Mouse (Mus musculus) limb, embryonic 12.5 days (tissue): ENCODE results near the gene Cdkl2. TPM values are rescaled to one million over a fixed set of nuclear protein-coding genes. Genes with fewer than 3 reads are reported as not detected.

Experiments
- ATAC-seq: fragments of 200-750 bp; cut with Nextera tagmentation; 2 replicates; pipeline ENCODE4 v1.8.0; 2017; ENCODE audit warnings: low read depth, moderate TSS enrichment; ENCODE audit not compliant: insufficient number of reproducible peaks, insufficient read depth, low FRiP score, low TSS enrichment
- H3K27ac ChIP-seq: fragments of 300-500 bp; sonication (generic); 2 replicates; pipeline ENCODE4 v1.5.1; 2016; ENCODE audit warnings: mild to moderate bottlenecking, moderate library complexity
- H3K27me3 ChIP-seq: fragments of 300-500 bp; sonication (generic); 2 replicates; pipeline ENCODE4 v1.6.1; 2016; ENCODE audit warnings: mild to moderate bottlenecking, moderate library complexity
- H3K36me3 ChIP-seq: fragments of 300-500 bp; sonication (generic); 2 replicates; pipeline ENCODE4 v1.6.1; 2016; ENCODE audit warnings: mild to moderate bottlenecking, moderate library complexity
- H3K4me1 ChIP-seq: fragments of 300-500 bp; sonication (generic); replicated peaks from 2 replicates; pipeline ENCODE4 v1.6.1; 2016
- H3K4me2 ChIP-seq: fragments of 300-500 bp; sonication (generic); 2 replicates; pipeline ENCODE4 v1.6.1; 2016; ENCODE audit warnings: mild to moderate bottlenecking, moderate library complexity
- H3K4me3 ChIP-seq: fragments of 300-500 bp; sonication (generic); replicated peaks from 2 replicates; pipeline ENCODE4 v1.5.1; 2016; ENCODE audit warnings: mild to moderate bottlenecking
- H3K9ac ChIP-seq: fragments of 300-500 bp; sonication (generic); replicated peaks from 2 replicates; pipeline ENCODE4 v1.6.1; 2016; ENCODE audit warnings: mild to moderate bottlenecking, moderate library complexity
- H3K9me3 ChIP-seq: fragments of 300-500 bp; sonication (generic); 2 replicates; pipeline ENCODE4 v1.6.1; 2016; ENCODE audit warnings: mild to moderate bottlenecking, moderate library complexity
- WGBS: fragments of 180-500 bp; shearing (Covaris S2); methylation state at CpG from one replicate; pipeline ENCODE4 v1.1.7; 2016; 5-methylcytosine and 5-hydroxymethylcytosine counted together
- polyA plus RNA-seq: library from polyadenylated mRNA; unstranded; fragments of >200 nt; fragmentation: Nextera tagmentation; extraction: Ambion mirVana; gene quantifications from 2 replicates; pipeline ENCODE4 v1.2.1, GENCODE M21; 2016

The Cdkl2 gene
- polyA plus RNA-seq, 1 experiment from 2014 or later, result 0.36 TPM

- H3K9ac ChIP-seq, result no peak overlapping the region
- no peak overlapping the region for H3K4me3 ChIP-seq
- no peak overlapping the region for H3K27ac ChIP-seq
- no peak overlapping the region for H3K4me2 ChIP-seq
- H3K36me3 ChIP-seq, result no peaks in the 10 kb centered on the region
- H3K4me1 ChIP-seq, result no peaks in the 10 kb centered on the region
- ATAC-seq, result no peak
- WGBS, result 83% methylated on average over 6 of the region's 6 CpGs
- H3K9me3 ChIP-seq, result no peaks in the 10 kb centered on the region
- H3K27me3 ChIP-seq, result no peaks in the 10 kb centered on the region
These were observed 52.3 kb downstream of the Cdkl2 start for GRCm38 (mm10) chr5:91991191-91991937.

GRCm38 (mm10) chr5:91989261-91989660 lies 54.4 kb downstream of the Cdkl2 start:
- no peak overlapping the region for H3K4me3 ChIP-seq
- H3K27ac ChIP-seq, result no peak overlapping the region
- no peaks in the 10 kb centered on the region for H3K9me3 ChIP-seq
- no peaks in the 10 kb centered on the region for H3K4me1 ChIP-seq
- no peaks in the 10 kb centered on the region for H3K36me3 ChIP-seq
- no peaks in the 10 kb centered on the region for H3K27me3 ChIP-seq
- ATAC-seq, result no peak
- H3K9ac ChIP-seq, result no peak overlapping the region
- no peak overlapping the region for H3K4me2 ChIP-seq
- WGBS, result 85% methylated on average over 9 of the region's 9 CpGs

- Histone ChIP-seq H3K27me3 (no peaks in the 10 kb centered on the region), H3K9me3 (no peaks in the 10 kb centered on the region), H3K27ac (no peak overlapping the region), H3K9ac (no peak overlapping the region), H3K4me2 (no peak overlapping the region), H3K4me1 (no peaks in the 10 kb centered on the region), H3K36me3 (no peaks in the 10 kb centered on the region), H3K4me3 (no peak overlapping the region)
- no peak for ATAC-seq
- 91% methylated on average over 2 of the region's 2 CpGs for WGBS
These were observed 55.9 kb downstream of the Cdkl2 start for GRCm38 (mm10) chr5:91987799-91988198.

- H3K36me3 ChIP-seq, result no peaks in the 10 kb centered on the region
- no peak within 1 kb of the TSS for H3K27ac ChIP-seq
- H3K9me3 ChIP-seq, result no peaks in the 10 kb centered on the region
- ATAC-seq, result no peak
- no peak within 1 kb of the TSS for H3K4me3 ChIP-seq
- 66% methylated on average over 4 of the region's 4 CpGs for WGBS
- H3K27me3 ChIP-seq, result no peaks in the 10 kb centered on the region
- H3K4me2 ChIP-seq, result no peak within 1 kb of the TSS
- no peaks in the 10 kb centered on the region for H3K4me1 ChIP-seq
- no peak within 1 kb of the TSS for H3K9ac ChIP-seq
These were observed 56.4 kb downstream of the Cdkl2 start, which contains the start of gene Odaph for GRCm38 (mm10) chr5:91987236-91987635. TSS of gene Odaph (plus strand) at chr5:91987475.

GRCm38 (mm10) chr5:91985721-91986120 lies 58.0 kb downstream of the Cdkl2 start:
- H3K9me3 ChIP-seq, result no peaks in the 10 kb centered on the region
- no peak overlapping the region for H3K27ac ChIP-seq
- no peaks in the 10 kb centered on the region for H3K4me1 ChIP-seq
- H3K4me2 ChIP-seq, result no peak overlapping the region
- WGBS, result 48% methylated on average over 2 of the region's 2 CpGs
- no peaks in the 10 kb centered on the region for H3K27me3 ChIP-seq
- H3K4me3 ChIP-seq, result no peak overlapping the region
- no peak for ATAC-seq
- no peaks in the 10 kb centered on the region for H3K36me3 ChIP-seq
- no peak overlapping the region for H3K9ac ChIP-seq

GRCm38 (mm10) chr5:91983490-91983889 lies 60.2 kb downstream of the Cdkl2 start:
- WGBS, result 71% methylated on average over 2 of the region's 2 CpGs
- no peak overlapping the region for H3K4me3 ChIP-seq
- ATAC-seq, result no peak

GRCm38 (mm10) chr5:91981176-91981840 lies 62.4 kb downstream of the Cdkl2 start:
- Histone ChIP-seq H3K4me1 (no peaks in the 10 kb centered on the region), H3K27me3 (no peaks in the 10 kb centered on the region), H3K9ac (no peak overlapping the region), H3K27ac (no peak overlapping the region), H3K4me2 (no peak overlapping the region), H3K36me3 (no peaks in the 10 kb centered on the region), H3K9me3 (no peaks in the 10 kb centered on the region), H3K4me3 (no peak overlapping the region)
- ATAC-seq, result no peak
- 87% methylated on average over 11 of the region's 11 CpGs for WGBS

More at GRCm38 (mm10) chr5:91983490-91983889, 60.2 kb downstream of the Cdkl2 start:
- H3K9me3 ChIP-seq, result no peaks in the 10 kb centered on the region
- no peaks in the 10 kb centered on the region for H3K36me3 ChIP-seq
- H3K27ac ChIP-seq, result no peak overlapping the region
- no peaks in the 10 kb centered on the region for H3K4me1 ChIP-seq
- H3K4me2 ChIP-seq, result no peak overlapping the region
- no peak overlapping the region for H3K9ac ChIP-seq
- no peaks in the 10 kb centered on the region for H3K27me3 ChIP-seq

GRCm38 (mm10) chr5:91977397-91977770 lies 66.3 kb downstream of the Cdkl2 start:
- no peaks in the 10 kb centered on the region for H3K36me3 ChIP-seq
- H3K4me2 ChIP-seq, result no peak overlapping the region
- H3K9ac ChIP-seq, result no peak overlapping the region
- no peaks in the 10 kb centered on the region for H3K9me3 ChIP-seq
- H3K4me3 ChIP-seq, result no peak overlapping the region
- no peaks in the 10 kb centered on the region for H3K27me3 ChIP-seq
- 85% methylated on average over 2 of the region's 2 CpGs for WGBS
- H3K4me1 ChIP-seq, result no peaks in the 10 kb centered on the region
- H3K27ac ChIP-seq, result no peak overlapping the region
- no peak for ATAC-seq

GRCm38 (mm10) chr5:91976566-91977396 lies 66.9 kb downstream of the Cdkl2 start:
- Histone ChIP-seq H3K4me2 (no peak overlapping the region), H3K27ac (no peak overlapping the region), H3K36me3 (no peaks in the 10 kb centered on the region), H3K27me3 (no peaks in the 10 kb centered on the region), H3K9me3 (no peaks in the 10 kb centered on the region), H3K4me3 (no peak overlapping the region), H3K4me1 (no peaks in the 10 kb centered on the region), H3K9ac (no peak overlapping the region)
- no peak for ATAC-seq
- WGBS, result 75% methylated on average over 10 of the region's 10 CpGs

- no peak overlapping the region for H3K4me2 ChIP-seq
- no peak for ATAC-seq
- H3K27me3 ChIP-seq, result no peaks in the 10 kb centered on the region
- 90% methylated on average over 9 of the region's 9 CpGs for WGBS
- no peak overlapping the region for H3K4me3 ChIP-seq
- no peak overlapping the region for H3K9ac ChIP-seq
- no peaks in the 10 kb centered on the region for H3K4me1 ChIP-seq
- no peaks in the 10 kb centered on the region for H3K9me3 ChIP-seq
- H3K27ac ChIP-seq, result no peak overlapping the region
- H3K36me3 ChIP-seq, result no peaks in the 10 kb centered on the region
These were observed 67.9 kb downstream of the Cdkl2 start for GRCm38 (mm10) chr5:91975758-91976157.

- no peak overlapping the region for H3K4me2 ChIP-seq
- whole genome bisulfite sequencing, result 88% methylated on average over 7 of the region's 7 CpGs
- H3K9ac ChIP-seq, result no peak overlapping the region
- H3K4me3 ChIP-seq, result no peak overlapping the region
- H3K9me3 ChIP-seq, result no peaks in the 10 kb centered on the region
- no peaks in the 10 kb centered on the region for H3K27me3 ChIP-seq
- H3K27ac ChIP-seq, result no peak overlapping the region
- no peak for ATAC-seq
- H3K36me3 ChIP-seq, result no peaks in the 10 kb centered on the region
- no peaks in the 10 kb centered on the region for H3K4me1 ChIP-seq
These were observed 69.7 kb downstream of the Cdkl2 start for GRCm38 (mm10) chr5:91974002-91974401.
